Mouse (Mus musculus) spleen, postnatal 4 days (tissue): ENCODE measurements around the gene Prkce.

ENCODE experiments used
- DNase-seq, 2 experiments: peaks; one replicate each; pipeline ENCODE4 v3.0.0; 2022; ENCODE audit warnings: low spot score in 2 of 2

The Prkce gene

DNA sequence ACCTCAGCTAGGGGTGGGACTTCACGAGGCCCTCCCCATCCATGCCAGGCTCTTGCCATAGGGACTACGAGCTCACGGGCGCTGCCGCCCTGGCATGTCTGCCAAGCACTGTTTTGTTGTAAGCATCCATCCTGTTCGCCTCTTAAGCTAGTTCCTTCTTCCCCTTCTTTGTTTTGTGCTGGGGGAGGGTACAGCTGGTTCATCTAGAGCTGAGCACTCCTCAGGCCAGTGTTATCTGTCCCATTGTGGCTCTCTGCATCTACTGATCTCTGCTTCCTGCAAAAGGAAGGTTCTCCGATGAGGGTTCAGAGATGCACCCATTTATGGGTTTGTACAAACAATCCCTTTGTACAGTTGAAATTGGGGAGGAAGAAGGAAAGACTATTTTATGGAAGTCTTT lies 9.1 kb downstream of the Prkce start:
- DNase-seq, result no peak

DNA sequence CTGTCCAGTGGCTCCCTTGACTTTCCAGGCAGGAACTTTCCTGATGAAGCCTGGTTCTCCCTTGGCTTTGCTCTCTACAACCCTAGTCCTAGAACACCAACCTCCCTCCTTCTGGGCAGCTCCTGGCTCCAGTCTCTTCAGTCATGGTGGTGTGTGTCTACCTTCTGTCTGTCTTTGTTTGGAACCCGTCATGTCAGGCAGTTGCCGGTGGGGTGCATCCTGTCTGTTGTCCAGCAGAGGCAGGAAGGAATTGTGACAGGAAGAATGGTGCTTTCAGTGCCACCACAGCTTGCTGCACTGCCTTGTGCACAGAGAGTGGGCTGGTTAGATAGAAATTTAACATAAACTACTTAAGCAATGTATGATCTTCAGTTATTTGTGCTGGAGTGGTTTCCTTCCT lies 16.2 kb downstream of the Prkce start:
- DNase-seq, result no peak

DNA sequence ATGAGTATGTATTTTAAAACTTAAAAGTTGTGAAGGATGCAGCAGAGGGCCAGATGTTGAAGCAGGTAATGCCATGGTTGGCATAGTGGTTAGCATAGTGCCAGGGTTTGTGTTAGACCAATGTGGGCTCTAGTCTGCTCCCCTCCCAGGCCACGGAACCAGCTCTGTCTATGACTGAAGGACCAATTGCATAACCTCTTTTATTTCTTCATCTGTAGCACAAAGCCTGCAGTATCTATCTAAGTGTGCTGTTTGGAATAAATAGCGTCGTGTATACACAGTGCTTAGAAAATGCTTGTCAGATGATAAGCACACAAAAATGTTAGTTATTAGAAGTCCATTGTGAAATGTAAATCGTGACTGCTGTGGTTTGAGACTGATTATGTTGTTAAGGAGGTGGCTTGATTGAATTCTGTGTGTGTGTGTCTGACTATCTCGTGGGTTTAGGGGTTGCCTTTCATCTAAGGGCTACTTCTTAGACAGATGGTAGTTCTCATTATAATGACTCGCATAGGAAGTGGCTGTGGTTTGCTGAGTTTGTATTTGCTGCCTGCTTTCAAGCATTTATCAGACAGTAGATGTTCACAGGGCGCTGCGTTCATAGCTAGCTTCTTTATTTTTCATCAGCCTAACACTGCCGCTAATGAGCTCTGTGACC lies 17.1 kb downstream of the Prkce start:
- no peak for DNase-seq

DNA sequence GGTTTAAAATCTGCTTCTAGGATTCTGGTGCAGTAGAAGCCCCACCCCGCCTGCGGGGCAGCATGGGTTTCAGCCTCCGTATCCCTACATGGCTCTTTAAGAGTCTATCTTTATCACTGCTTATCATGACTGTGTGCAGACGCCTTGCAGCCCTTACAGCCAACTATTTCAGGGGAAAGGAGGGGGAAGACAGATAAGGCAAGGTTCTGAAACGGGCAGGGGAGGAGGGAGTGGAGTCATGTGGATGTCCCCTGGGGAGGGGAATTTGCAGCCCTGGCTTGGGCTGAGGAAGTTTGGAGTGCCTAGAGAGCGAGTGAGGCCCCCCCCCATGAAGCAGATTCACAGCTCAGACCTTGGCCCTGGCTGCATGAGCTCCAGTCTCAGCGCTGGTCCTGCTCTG lies 18.0 kb downstream of the Prkce start:
- DNase-seq, result no peak

DNA sequence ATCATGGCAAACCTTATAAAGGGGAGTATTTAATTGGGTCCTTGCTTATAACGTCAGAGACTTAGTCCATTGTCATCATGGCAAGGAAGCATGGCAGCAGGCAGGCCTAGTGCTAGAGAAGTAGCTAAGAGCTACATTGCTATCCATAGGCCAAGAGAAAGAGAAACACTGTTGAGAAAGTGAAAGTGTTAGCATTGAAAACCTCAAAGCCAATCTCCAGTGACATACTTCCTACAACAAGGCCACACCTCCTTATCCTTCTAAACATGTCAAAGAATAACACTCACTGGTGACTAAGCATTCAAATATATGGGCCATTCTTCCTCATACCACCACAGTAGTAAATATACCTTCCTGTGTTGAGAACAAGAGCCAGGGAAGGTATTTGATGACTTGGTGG lies 20.2 kb downstream of the Prkce start:
- no peak for DNase-seq

DNA sequence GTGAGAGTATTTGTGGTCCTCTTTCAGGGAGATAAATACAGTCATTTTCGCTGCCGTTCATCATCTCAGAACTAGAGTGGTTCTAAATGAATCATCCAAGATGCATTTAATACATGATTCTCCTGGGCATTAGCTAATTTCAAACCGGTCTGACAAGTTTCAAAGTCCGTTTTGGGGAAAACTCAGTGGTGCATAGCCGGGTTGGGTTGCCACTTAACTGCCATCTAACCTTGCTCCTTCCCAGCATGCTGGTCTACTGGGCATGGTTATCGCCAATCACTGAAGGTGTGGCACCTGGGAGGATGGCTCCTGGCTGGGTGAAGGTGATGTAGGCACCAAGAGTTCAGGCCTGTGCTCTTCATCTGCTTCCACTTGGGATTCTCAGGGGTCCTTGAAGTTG lies 26.4 kb downstream of the Prkce start:
- no peak for DNase-seq

DNA sequence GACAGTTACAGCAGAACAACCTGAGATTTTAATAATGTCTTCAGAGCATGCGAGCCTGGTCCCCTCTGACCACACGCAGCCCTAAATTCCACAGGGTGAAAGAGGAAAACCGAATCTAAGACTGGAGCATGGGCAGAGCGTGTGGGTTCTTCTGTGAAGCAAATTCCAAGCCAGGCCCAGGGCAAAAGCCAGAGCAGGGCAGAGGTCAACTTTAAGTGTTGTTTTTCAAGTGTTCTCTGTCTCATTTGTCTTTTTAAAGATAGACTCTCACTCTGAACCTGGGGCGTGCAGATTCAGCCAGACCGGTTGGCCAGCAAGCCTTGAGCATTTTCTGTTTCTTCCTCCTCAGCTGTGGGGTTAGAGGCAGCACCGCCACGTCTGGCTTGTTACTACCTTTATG lies 27.3 kb downstream of the Prkce start:
- DNase-seq, result no peak

DNA sequence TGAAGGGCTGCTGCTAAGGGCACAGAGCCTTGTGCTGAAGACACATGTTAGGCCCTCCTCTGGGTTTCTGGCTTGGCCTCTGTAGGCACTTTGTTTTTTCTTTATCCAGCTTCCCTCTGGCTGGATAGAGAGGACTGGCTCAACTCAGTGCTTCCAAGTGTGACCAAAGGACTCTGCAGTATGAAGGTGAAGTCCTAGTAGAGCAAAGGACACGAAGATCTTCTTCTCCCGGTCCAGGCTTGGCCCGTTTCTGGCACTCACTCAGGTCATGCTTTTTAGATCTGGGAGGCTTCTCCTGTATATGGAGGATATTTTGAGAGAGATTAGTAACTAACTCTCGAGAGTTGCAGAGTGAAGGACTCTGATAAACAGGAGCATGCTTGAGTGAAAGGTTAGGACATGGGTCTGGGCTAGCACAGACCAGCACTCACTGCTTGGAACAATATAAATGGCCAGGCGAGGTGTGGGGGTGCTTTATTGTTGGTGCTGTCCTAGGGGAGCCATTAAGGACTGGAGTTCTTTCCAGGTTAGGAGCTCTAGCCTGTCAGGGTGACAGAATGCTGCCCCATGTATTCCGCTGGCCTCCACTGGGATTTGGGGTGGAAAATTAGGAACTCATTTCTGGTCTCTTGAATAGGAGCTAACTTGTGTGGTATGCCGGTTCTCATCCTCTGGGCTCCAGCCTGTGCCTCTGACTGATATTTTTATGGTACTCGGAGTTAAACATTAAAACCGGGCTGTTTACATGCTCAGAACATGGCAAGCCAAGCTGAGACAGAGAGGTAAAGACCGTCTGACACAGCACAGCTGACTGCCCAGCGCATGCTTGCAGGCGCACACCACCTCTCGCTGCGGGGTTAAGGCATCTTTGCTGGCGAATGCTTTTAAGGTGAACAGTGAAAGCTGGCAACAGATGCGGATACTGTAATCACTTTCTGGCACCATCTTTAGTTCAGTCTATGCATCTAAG lies 31.2 kb downstream of the Prkce start:
- no peak for DNase-seq

DNA sequence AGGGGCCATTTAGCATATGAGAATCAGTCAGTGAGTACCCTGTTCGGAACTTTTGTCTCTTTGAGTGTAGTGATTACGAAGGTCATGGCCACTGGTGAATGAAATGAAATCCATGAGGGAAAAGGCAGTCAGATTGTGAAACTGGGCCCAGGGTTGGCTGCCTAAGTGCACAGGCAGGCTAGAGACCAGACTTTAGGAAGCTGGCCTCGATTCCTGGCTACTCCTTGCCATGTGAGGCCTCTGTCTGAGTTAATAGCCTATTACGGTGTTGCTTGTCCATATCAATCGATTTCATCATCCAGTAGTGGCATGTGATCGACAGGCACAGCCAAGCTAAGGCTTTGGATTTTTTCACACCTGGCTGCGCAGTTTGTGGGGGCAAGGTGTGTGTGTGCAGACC lies 34.4 kb downstream of the Prkce start:
- DNase-seq, result no peak

DNA sequence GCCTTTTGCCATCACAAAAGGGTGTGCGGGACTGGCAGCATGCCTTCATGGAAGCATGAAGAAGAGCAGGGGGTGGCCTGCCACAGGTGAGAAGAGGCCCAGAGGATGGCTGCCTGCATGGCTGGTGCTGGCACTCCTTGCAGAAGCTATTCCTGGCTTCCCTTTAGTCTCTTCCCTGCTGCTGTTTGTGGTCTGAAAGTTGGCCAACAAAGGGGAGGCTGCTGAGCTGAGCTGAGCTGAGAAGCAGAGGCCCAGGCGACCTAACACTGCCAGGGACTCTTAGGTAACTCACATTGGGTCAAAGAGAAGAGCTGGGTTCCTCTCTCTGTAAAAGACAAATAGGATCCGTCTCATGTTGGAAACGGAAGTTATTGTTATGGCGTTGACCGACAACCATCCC lies 35.4 kb downstream of the Prkce start:
- no peak for DNase-seq

DNA sequence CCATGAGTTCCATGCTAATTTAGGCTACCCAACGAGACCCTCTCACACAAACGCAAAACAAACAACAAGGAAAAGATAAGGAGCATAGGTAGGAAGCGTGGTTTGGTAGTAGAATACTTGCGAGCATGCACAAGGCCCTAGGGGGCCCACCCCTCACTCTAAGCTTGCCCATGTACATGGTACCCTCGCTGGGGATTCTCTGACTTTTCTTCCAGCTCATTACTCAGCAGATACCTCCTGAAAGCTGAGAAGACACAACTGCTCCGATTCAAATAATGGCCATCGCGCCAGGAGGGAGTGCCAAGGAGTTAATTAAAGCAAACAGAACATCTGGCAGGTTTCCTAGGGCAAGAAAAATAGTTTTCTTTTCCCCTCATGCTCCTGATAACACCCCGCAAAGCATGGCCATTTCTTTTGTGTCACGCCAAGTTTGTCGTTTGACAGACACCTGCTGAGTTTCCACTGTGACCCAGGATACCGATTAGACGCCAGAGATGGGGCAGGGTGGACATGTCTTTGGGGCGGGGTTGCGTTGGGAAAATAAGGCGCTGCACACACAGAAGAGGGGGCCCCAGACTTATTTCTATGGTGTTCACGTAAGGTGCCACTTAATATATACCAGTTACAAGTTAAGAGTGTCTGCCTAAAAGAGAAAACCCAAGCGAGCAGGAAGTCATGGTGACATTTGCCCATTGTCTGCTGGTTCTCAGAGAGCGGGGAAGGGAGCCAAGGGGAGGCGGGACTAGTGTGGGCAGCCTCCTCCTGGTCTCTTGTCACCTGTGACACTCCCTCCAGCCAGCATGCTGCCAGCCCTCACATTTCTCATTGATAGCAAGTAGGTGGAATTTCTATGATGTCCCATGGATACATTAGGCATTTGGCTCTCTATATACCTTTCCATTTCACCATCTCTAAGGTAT lies 36.2 kb downstream of the Prkce start:
- no peak for DNase-seq

DNA sequence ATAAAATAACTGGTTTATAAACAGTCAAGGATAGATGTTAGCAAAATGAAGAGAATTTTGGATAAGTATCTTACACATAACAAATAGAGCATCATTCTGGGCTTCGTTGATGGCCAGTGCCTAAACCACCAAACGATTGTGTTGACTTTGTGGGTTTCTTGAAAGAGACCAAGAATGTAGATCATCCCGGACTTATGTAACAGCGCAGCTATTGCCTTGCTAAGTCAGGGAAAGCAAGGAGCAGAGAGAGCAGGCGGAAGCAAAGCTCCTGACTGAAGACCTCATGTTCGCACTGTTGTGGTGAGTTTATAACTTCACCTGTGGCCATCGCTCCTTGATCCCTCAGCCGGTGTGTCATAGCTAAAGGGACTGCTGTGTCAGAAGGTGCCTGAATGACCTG lies 38.7 kb downstream of the Prkce start:
- DNase-seq, result no peak

DNA sequence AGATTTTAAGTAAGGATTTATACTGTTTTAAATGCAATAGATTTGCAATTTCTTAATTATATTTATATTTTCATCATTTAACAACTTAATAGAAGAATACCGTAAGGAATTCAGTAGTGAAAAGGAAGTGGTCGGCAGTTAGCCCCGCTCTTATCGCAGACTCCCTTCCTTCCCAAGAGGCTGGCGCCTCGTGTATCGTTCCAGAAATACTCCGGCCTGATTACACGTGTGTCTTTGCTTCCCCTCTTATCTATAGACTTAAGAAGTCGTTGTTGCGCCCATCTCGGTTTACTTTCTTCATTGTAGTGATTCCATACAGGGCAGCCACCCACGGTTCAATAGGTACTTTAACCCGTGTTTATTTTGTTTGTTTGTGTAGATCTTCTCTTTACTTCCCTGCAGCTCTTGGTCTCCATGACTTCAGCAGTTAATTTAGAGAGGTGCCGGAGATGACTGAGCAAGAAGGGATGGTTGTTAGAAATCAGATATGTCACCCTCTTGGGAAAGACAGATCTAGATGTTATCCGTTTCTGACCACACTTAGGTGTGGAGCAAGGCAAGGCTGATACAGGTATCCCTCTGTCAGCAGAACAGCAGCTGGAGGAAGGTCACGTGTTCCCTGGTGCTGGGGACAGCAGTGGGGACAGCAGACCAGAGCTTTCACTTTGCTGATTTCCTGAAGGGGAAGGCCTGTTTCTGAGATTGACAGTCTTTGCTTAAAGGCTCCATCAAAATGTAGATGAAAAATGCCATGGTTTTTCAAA lies 40.7 kb downstream of the Prkce start:
- DNase-seq, result no peak

DNA sequence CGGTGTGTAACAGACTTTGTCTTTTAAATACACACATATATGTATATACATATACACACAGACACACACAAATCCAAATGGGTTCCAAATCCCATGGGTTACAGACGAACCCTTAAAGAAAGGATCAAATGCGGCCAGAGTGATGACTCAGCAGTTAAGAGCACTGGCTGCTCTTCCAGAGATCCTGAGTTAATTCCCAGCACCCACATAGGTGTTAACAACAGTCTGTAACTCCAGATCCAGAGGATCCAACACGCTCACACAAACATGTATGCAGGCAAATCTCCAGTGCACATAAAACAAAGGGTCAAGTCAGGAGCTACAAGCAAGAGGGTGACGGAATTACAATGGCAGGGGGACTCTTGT lies 41.2 kb downstream of the Prkce start:
- DNase-seq, result no peak

DNA sequence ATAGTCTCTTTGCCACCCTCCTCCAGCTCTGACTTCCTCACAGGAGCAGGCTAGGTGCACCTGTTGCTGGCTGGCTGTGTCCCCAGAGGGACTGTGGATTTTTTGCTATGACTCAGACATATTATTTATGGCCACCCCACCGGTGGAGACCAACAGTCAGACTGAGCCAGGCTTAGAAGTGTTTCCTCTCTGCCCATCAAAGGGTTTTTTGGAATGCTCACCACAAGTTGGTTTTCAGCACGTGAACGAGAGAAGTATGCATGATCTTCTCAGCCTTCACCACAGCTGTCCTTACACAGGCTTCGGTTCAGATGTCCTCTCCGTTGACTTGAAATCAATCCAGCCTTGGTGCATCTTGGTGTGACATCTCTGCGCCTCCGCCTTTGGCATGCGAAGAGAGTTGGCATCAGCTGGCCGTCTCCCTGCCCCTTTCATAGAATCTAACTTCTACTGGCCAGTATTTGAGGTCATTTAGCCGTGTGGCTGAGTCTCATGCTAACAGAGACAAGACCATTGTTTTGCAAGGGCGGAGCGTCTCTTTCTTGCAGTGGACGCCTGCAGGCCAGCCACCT lies 42.2 kb downstream of the Prkce start:
- DNase-seq, result no peak

DNA sequence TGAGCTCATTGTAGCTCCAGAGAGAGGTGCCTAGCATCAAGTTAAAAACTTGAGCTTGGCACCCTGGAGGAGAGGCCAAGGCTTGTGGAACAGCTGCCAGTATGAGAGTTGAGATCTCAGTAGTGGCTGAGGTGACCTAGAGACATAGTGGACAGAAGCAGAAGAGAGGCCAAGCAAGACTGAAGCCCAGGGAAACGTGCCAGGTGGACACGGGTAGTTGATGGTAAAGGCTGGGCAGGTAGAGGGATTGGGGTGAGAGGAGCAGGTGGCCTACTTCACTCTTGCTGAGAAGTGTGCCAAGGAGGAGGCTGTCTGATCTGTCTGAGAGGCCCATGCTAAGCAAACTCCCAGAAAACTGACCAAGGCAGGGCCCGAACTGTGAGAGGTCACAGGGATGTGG lies 44.6 kb downstream of the Prkce start:
- DNase-seq, result no peak

DNA sequence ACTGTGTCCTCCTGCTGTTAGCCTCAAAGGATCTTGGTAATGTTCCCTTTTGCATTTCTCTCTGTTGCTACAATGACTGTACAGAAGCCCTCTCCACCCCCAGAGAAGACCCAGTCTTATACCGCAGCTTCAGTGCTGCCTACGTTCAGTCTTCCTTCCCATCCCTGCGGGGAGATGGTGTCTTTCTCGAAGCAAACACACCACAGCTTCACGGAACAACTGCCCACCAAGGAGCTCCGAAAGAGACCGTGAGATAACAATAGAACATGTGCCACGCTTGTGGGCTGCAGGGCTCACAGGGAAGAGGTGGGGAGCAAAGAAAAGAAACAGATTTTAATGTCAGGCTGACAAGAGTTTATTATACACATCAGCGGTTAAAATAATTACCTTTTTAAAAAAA lies 46.7 kb downstream of the Prkce start:
- DNase-seq, result no peak

DNA sequence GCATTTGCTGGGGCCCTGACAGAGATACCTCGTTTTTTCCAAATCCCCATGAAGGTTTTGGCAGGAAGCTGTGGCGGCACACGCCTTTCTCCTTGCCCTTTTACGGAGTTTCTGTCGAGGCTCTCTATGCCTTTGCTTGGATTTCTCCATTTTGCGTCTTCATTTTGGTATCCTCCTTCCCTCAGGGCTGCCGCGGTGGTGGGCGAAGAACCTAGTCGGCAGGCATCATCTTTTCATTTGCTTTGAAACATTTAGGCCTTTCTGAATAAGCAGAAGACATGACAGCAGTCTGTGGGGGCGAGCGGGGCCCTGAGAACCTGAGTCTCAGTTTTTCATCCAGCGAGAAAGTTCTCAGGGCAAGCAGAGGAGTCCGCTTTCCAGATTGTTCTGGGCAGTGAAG lies 47.2 kb downstream of the Prkce start:
- DNase-seq, result no peak

DNA sequence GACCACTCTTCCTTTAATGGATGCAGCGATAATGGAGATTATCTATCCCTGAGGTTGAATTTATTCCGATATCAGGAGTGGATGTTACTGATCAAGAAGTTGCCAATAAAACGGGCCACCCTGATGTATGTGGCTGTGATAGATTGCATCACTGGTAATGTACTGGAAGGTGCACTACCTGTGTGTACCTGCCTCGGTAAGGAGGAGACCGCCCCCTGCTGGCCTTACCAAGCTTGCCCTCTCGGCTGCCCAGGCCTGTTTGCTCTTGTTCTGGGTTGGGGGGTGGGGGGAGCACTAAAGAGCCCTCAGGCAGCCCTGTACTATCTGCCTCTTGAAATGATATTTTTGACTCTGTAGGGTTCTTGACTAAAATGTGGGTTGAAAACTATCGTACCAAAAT lies 48.2 kb downstream of the Prkce start:
- DNase-seq, result peak; percentile 47 to 79

DNA sequence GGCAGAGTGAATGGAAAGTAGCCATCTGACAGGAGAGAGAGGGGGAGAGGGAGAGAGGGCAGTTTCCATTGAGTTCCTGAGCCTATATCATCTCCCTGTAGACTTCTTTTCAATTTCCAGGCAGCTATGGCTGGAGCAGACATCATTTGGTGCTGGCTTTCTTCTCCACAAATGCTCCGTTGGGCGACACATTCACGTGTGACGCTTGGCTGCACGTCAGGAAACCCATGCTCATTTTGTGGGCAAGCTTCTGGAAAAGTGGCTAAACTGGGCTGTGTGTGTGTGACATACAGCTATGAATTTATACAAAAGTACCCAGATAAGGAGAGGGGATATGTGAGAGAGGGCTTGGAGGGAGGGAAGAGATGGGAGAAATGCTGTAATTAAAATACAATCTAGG lies 49.9 kb downstream of the Prkce start:
- no peak for DNase-seq

DNA sequence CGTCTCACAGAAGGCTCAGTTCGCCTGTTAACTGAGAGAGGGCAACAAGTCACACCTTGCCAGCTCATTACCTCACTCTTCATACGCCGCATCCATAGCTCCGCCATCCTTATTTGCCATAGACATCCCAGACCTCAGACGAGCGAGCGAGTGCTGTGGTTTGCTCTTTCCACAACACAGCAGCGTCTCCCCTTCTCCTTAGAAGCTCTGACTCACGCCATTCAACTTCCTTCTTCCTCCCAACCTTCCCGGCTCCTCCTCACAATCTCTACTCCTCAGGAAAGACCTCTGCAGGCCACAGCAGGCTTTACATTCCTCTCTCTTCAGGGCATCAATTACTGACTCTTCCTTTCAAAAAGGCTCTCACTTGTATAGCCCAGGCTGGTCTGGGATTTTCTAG lies 51.0 kb downstream of the Prkce start:
- DNase-seq, result no peak
